Mouse (Mus musculus): ENCODE measurements at regions not wholly inside any gene's neighbourhood (a gene's known extent, or its start where the extent isn't known, plus 50 kb on each side); places are given as distances from the start of the nearest gene placed in this dataset.

DNA sequence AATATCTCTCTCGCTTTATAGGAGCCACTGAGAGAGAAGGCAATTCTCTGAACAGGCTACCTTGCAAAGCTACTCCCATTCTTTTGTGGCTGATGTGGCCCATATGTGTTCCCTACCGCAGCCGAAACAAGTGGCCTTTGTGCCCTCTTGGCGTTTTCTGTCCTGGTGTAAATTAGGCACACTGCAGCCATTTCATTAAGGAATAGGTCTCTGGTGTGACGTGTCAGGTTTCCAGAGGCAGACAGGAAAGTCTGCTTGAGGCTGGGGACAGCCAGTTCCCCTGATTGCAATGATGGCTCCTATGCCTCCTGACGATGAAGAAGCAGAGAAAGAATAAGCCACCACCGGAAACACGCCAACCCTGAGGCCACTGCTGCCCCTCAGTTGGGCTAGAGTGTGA, 59.3 kb upstream of the Bcor start:
- DNase-seq (ENCODE audit: low read depth, low spot score): no peak

DNA sequence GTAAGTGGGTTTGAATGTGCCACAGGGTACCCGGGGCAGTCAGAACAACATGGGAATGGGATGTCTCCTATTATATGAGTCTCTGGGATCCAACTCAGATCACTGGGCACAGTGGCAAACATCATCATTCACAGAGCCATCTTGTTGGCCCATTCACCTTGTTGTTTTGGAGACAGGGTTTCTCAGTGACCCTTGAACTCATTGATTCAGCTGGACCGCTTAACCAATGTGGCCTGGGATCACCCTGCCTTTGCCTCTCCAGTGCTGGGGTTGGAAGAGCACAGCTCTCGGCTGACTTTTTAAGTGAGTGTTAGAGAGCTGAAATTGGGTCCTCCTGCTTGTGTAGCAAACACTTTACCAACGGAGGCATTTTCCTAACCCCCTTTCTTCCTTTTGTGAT, 64.2 kb upstream of the Bcor start:
- no peak for DNase-seq (ENCODE audit: low read depth, low spot score)

DNA sequence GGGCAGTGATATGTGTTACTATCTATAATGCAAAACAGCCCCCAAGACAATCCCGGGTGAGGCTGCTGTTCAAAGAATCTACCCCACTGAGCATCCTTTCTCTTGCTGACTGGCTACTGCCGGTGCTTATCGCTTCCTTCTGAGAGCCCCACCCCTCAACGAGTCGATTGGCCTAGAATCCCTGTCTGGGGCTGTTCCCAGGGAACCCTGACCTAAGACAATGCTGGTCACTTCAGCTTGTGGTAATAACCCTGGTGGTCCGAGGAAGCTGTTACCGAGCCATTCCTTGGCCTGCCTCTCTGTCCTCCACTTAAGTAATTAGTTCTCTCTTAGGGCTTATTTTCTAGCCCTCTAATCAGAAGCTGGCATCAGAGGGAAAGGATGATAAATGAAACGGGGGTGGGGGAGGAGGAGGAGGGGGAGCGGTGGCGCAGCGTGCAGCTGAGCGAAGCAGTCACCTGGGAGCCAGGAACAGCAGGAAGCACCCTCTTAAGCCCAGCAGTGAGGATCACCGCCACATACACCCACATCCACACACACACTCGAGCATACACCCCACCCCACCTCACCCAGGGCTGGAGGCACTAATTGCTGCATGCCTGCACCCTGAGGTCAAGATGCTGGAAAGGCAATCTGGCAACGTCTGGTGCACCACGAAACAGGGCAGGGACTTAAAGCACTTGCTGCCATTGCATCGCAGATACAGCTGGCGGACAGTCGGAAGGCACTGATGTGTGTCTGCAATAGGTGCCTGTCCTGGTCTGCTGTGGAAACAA, 65.1 kb upstream of the Bcor start:
- DNase-seq (ENCODE audit: low read depth, low spot score): no peak

DNA sequence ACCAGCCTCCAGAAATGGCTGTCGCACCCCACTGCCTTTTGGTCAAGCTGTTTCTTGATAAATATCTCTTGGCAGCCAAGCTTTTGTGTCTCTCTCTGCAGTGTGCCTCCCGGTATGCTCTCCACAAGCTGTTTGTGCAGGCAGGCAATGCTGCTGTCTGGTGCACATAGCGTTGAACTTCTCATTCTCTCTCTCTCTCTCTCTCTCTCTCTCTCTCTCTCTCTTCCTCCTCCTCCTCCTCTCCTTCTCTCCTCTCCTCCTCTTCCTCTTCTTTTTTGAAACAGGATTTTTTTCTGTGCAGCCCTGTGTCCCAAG, 65.7 kb upstream of the Bcor start:
- no peak for DNase-seq (ENCODE audit: low read depth, low spot score)

DNA sequence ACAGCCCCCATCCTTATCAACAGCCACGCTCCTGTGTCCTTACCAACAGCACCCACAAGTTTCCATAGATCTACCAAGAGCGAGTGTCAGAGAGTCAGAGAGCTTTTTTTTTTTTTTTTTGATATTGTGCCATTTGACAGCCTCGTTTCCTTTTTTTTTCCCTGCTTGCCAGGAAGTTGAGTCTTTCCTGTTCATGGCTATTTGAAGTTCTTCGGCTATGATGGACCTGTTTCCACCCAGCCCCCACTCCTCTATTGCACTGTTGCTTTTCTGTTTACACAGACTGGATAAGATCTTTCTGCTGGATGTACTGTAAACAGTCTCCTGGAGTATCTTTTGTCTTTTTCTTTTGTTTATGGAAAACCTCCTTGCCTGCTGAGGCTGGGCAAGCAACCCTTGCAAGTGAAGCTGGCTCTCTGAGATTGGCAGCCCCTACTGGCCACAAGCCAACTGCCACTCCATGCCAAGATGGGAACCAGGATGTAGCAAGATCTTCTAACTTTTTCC, 80.4 kb upstream of the Bcor start:
- no peak for DNase-seq (ENCODE audit: low read depth, low spot score)

DNA sequence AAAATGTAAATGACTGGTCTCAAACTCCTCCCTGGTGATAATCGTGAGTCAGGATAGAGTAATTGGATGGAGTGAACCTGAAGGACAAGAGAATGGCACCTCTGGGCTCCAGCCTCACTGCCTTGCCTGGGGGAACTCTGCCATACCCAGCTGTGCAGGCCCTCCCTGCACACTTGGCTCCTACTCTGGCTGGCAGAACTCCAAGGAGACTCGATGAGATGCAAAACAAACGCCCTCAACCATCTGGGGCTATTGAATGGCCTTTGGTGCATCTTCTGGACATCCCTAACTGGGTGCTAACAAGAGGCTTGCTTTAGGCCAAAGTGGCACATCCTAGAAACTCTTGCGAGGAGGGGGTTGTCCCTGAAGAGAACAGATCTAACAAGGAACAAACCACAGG, 81.6 kb upstream of the Bcor start:
- no peak for DNase-seq (ENCODE audit: low read depth, low spot score)

DNA sequence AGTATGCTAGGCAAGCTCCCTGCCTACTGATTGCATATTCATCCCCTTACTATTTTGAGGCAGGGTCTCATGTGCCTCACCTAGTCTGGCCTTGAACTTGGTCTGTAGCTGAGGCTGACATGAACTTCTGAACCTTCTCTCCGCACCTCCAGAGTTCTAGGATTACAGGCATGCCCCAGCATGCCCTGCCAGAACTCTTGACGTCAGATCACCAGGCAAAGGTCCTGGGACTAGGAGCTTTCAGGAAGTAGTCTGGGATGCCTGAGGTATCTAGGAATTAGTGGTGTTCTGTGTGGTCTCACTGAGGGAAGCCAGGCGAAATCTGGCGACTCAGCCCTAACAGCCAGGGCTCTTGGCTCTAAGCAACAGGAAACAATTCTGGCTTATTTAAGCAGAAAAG, 88.9 kb upstream of the Bcor start:
- no peak for DNase-seq (ENCODE audit: low read depth, low spot score)

DNA sequence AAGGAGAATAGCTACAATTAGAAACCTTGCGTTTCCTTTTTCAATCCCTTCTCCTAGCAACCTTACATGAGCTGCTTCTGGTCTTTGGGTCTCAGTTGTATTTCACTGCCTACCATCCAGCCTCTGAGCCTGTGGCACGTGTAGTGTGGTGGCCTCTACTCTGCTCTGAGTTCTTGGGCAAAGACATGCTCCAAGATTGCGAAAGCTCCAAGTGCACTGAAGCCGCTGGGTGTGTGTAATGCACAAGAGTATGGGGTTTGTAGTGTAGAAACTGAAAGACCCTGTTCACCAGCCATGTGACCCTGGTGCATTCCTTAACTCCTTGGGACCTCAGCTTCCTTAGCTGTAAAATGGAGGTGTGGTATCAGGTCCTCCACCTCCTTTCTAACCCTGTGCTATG, 89.8 kb upstream of the Bcor start:
- DNase-seq (ENCODE audit: low read depth, low spot score): no peak

DNA sequence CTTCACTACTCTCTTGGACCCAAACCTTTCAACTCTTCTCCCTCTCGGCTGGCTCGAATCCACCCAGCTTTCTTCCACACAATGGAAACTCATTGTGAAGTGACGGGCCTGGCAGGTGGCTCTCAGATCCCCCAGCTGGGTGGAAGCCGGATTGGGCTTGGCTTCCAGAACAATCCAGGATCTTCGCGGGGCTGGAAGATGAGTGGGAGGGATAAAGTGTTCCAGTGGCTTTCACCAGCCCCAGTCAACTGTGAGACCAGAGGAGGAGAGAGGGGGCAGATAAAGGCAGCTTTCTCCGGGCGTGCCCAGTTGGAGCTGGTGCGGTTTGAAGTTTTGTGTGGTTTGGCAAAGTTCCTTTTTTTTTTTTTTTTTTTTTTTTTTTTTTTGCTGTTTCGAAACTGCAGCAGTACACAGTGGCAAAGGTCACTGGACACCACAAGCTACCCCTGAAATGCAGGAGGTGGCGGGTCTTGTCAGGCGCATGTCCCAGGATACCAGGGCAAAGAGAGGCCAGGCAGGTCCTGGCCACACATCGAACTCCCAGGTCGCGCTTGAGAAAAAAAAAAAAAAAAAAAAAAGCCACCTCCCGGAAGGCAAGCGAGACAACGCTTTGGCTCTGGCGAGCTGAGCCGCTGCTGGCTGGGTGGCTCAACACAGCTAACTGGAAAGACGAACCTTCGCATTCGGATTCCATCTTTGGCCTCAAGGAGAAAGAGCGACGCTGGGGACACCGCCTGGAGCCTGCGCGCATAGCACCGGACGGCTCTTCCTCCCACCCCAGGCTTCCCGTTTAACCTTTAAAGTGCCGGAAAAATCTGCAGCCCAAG, 91.9 kb upstream of the Bcor start:
- peak; percentile 63 for DNase-seq (ENCODE audit: low read depth, low spot score)

DNA sequence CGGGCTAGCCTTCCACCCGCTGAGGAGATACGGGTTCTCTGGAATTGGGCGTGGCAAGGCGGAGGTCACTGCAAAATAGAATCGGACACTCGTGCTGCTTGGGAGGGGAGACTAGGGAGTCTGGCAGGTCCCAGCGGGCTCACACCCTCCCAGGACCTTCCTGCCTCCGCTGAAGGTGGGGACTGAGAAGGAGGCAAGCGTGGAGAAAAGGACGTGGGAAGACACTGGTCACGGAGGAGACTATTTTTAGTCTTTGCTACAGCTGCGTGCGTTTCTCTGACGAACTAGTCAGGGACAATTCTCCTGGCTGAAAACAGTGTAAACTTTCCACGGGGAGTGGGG, 92.5 kb upstream of the Bcor start:
- no peak for DNase-seq (ENCODE audit: low read depth, low spot score)

DNA sequence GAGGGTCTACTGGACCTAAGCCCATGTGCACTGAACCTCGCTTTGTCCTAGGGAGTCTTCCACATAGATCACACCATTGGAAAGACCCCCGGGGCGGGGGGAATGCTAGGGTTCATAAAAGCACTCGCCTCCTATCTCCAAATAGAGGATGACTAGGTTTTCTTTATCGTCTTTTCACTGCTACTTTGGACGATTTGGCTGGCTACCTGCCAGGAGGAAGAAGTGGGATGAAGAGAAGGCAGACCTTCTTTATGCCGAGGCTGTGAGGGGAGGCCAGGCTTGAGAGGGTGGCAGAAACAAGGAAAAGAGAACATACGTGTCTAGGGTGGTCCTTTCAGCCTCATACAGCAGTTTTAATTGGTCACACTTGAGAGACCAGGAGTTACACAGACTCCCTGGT, 96.6 kb upstream of the Bcor start:
- DNase-seq (ENCODE audit: low read depth, low spot score): no peak

DNA sequence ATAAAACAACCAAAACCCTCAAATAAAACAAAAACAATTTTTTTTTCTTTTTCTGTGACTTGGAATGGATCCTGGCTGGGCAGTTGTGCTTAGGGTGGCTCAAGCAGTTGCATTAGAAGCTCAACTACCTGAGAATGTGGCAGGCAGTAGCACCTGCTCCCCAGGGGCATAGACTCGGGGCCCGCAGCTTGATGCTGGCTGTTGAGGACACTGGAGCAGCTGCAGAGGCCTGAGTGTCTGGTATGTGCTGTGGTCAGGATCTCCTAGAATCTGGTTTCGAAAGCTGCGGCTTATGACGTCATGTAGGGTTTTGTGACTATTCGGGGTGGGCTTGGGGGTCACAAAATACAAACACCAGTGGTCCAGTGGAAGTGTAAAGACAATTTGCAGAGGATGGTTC, 103.7 kb upstream of the Bcor start:
- no peak for DNase-seq (ENCODE audit: low read depth, low spot score)

DNA sequence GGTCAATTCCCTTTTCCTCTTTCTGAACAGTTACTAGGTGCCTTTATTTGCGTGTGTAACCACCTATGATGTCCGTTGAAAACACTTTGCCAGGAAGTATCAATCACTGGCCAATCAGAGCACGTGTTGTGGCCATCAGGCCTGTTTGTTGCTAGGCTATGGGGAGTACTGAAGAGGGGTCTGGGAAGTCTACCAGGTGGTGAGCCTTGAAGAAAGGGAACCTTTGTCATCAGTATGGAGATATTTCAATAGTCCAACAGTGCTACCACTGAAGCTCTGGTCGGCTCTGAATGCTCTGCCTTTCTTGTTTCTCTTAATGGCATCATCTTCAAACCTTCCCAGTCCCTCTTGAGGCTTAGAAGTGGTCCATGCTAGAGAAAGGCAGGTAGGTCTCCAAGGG, 124.6 kb upstream of the Bcor start:
- no peak for DNase-seq (ENCODE audit: low read depth, low spot score)

DNA sequence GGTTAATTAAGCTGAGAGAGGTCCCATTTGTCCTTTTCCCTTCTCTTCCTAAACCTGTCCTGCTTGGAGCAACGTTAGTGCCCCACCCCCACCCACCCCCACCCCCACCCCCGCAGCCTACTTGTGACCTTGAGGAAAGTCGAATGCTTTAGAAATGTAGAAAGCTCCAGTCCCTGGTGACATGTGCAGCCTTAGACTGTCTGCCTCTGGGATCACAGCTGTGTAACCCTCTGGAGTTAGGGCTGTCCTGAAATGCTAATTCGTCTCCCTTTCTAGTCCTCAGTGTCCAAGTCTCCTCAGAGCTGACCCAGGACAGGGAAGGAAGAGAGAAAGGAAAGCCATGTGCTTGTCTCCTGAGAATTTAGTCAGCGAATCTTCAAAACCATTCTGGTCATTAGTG, 125.0 kb upstream of the Bcor start:
- DNase-seq (ENCODE audit: low read depth, low spot score): no peak

DNA sequence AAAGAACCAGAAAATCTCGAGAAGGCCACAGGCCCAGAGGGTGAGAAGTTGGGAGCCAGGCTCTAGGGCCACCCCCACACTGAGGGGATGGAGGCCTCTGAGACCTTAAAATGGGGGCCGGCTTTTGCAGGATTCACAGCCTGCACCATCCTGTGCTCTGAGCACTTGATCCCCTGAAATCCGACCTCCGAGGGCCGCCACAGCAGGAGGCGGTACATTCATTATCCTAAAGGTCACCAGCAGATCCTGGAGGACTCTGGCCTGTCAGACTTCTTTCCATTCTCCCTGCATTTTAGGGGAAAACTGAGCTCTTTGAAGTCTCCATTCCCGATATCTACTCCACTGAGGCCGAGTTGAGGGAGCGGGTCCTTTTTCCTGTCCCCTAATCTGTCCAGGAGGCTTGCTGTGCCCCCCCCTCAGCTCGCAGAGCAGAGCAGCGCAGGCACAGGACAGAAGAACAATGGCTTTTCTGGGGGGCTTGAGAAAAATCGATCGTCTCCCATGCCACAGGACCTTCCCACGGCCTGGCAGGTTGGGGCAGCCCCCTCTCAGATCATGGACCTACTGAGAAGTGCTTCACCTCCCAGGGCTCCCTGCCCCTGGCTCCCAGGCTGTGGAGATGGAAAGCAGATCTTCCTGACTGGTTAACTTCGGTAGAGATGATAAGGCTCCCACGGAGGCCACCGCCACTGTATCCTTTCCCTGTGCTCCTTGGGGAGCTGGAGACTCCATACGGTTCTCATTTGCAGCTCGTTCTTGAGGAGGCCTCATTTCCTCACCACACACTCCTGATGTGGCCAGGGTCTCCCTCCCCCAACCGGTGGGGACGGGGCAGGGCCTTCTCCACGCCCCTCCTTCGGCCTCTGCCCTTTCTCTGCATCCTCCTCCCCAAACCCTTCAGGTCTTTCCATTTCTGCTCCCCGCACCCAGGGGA, 126.1 kb upstream of the Bcor start:
- no peak for DNase-seq (ENCODE audit: low read depth, low spot score)

DNA sequence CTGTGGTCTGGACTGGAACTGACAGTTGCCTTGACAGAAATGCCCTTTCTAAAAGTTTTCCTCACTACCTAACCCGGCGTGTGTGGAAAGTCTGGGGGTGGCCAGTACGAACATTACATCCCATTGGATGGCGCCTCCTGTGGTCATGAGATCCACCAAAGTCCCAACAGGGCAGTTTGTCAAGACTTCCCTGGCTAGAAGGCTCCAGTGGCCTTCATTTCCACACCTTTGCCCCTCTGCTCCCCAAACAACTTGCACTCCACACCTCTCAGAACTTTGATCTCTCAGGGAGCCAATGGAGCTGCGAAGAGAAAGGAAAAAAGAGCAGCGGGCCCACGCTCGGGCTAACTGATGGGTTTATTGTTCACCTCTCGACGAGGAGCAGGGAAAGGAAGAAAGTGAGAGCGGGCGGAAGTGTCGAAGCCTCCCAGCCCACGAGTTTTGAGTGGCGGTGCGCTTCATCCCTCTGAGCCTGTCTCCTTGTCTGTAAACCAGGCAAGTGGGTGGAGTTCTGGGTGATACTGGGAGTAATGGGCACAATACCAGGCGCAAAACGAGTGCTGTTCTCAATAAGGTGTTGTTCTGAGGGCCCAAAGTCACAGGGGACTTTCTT, 126.9 kb upstream of the Bcor start:
- DNase-seq (ENCODE audit: low read depth, low spot score): no peak

DNA sequence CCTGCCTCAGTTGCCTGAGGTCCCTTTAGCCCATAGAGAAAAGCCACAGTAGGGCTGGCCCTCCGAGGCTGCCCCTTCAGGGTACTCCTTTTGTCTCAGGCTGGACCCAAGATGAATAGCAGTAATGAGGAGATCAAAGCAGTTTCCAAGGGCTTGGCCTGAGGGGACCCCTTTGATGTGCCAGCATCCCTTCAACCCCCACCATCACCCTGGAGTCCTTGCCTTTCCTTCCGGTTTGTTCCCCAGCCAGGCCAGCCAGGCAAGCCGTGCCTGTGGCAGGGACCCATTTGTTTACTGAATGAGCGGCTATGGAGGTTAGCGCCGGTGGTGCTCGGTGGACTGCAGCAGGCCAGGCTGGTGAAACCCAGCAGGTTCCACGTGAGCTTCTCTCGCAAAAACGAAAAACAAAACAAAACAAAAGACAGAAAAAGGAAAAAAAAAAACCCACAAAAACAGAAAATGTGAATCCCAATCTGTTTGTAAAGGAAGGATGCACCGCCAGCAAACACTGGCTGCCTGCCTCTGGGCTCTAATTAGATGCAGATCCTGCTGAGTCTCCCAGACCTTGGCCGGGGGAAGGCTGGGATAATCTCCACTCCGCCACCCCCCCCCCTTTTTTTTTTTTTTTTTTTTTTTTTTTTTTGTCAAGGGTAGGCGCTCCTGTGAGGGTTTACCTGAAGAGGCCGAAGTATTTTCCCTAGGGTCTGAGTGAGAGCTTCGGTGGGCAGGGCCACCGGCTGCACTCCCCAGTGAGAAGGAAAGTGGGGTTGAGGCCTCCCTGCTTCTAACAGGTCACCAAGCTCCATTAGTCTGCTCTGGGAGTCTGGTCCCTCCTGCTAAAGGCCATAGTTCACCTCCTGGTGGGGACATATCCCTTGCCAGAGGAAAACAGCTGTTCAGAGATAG, 127.8 kb upstream of the Bcor start:
- DNase-seq (ENCODE audit: low read depth, low spot score): no peak

DNA sequence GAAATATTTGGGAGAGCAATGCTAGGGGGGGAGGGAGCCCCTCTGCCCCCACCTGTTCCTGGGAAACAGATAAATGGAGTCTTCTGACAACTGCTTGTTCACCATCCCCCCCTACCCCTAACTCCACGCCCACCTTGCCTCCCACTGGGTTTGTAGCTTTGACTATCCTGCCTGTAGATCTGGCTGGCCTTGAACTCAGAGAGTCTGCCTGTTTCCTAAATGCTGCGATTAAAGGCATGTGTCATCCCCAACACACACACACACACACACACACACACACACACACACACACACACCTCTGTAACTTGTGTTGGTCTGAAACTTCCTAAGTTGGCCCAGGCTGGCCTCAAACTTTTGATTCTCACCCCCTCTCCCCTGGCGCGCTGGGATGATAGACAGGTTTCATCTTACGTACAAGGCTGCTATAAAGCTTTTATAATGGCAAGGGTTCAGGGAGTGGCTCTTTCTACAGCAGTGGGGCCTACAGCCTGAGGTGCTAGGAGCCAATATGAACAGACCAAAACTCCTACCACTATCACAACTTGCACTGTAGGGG, 128.5 kb upstream of the Bcor start:
- DNase-seq (ENCODE audit: low read depth, low spot score): no peak

DNA sequence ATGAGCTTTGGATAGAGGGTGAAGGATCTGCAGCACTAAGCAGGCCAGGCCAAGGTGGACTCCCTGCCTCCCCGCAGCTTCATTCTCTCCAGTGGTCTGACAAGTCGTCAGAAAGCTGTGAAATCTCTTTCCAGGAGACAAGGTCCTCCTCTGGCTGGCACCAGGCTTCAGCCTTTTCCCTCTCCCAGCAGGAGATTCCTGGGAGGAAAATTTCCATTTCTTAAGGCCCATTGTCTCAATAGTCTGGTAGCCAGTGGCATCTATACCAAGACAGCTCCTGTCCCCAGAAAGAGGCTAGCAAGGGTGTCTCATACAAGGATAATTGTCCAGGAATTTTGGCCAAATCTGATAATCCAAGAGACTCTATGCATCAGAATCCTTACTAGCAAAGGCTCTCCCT, 133.0 kb upstream of the Bcor start:
- DNase-seq (ENCODE audit: low read depth, low spot score): no peak

DNA sequence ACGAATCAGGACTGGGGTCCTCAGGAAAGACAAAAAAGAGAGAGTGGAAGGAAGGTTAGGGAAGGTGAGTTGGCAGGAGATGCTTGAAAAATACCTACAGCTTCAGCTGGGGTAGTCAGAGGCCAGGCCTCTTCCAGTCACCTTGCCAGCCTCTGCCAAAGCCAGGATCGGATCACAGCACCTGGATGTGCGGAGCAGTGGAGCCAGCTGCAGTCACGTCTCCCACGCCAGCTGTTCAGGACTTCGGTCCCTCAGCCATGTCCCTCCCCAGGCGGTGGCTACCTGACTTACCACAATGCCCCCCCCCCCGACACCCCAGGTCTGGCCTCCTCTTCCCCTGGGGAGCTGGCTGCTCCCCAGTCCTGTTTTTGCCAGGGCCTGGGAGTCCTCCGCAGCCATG, 134.3 kb upstream of the Bcor start:
- no peak for DNase-seq (ENCODE audit: low read depth, low spot score)
